Mouse (Mus musculus) testis, adult 2 months (tissue): ENCODE results near the gene Bicdl2.

Experiments
- CTCF ChIP-seq: fragments of 200-500 bp; IDR thresholded peaks from 2 replicates; pipeline ENCODE4 v1.5.1; 2012; ENCODE audit warnings: low read depth, mild to moderate bottlenecking, inconsistent platforms, low read length, moderate library complexity; ENCODE audit not compliant: control insufficient read depth, insufficient read depth, insufficient replicate concordance
- POLR2A ChIP-seq: fragments of 200-500 bp; IDR thresholded peaks from 2 replicates; pipeline ENCODE4 v1.6.1; 2012; ENCODE audit warnings: low read depth, mild to moderate bottlenecking, inconsistent platforms, low read length, moderate library complexity; ENCODE audit not compliant: control insufficient read depth

- no peak for TF ChIP-seq CTCF
- no peak for TF ChIP-seq POLR2A
These were observed 43.2 kb upstream of the Bicdl2 start for GRCm38 (mm10) chr17:23617087-23617486.
